Mouse (Mus musculus) limb, embryonic 14.5 days (tissue): ENCODE measurements around the gene Bach2. TPM values are rescaled to one million over a fixed set of nuclear protein-coding genes. Genes with fewer than 3 reads are reported as not detected.
A peak's percentile ranks its signal among the peaks of the same experiment; 100 is the strongest.

Experiments used
- ATAC-seq: fragments of 200-750 bp; cut with Nextera tagmentation; 2 replicates; pipeline ENCODE4 v1.8.0; 2017; ENCODE audit warnings: low read depth, moderate number of reproducible peaks, moderate TSS enrichment; ENCODE audit not compliant: low FRiP score
- DNase-seq: peaks from one replicate; pipeline ENCODE4 v3.0.0-alpha.2; 2015; ENCODE audit warnings: low spot score
- H3K27ac ChIP-seq: fragments of 300-500 bp; sonication (generic); replicated peaks from 2 replicates; pipeline ENCODE4 v1.5.1; 2014; ENCODE audit warnings: low read depth, mild to moderate bottlenecking, low read length, moderate library complexity, mixed read lengths
- H3K27me3 ChIP-seq: fragments of 300-500 bp; sonication (generic); 2 replicates; pipeline ENCODE4 v1.6.1; 2014; ENCODE audit warnings: low read length, mixed read lengths; ENCODE audit not compliant: control insufficient read depth, insufficient read depth
- H3K36me3 ChIP-seq: fragments of 300-500 bp; sonication (generic); 2 replicates; pipeline ENCODE4 v1.6.1; 2014; ENCODE audit warnings: mild to moderate bottlenecking, low read length, moderate library complexity, mixed read lengths; ENCODE audit not compliant: control insufficient read depth, insufficient read depth
- H3K4me1 ChIP-seq: fragments of 300-500 bp; sonication (generic); 2 replicates; pipeline ENCODE4 v1.6.1; 2014; ENCODE audit warnings: antibody characterized with exemption, low read length, mixed read lengths; ENCODE audit not compliant: control insufficient read depth, insufficient read depth
- H3K4me2 ChIP-seq: fragments of 300-500 bp; sonication (generic); replicated peaks from 2 replicates; pipeline ENCODE4 v1.6.1; 2014; ENCODE audit warnings: low read depth, mild to moderate bottlenecking, low read length, moderate library complexity; ENCODE audit not compliant: severe bottlenecking
- H3K4me3 ChIP-seq: fragments of 300-500 bp; sonication (generic); replicated peaks from 2 replicates; pipeline ENCODE4 v1.5.1; 2014; ENCODE audit warnings: low read length
- H3K9ac ChIP-seq: fragments of 300-500 bp; sonication (generic); 2 replicates; pipeline ENCODE4 v1.6.1; 2014; ENCODE audit warnings: mild to moderate bottlenecking, low read depth, low read length, moderate library complexity; ENCODE audit not compliant: severe bottlenecking
- H3K9me3 ChIP-seq: fragments of 300-500 bp; sonication (generic); 2 replicates; pipeline ENCODE4 v1.6.1; 2016; ENCODE audit warnings: low read length; ENCODE audit not compliant: control insufficient read depth
- POLR2A ChIP-seq: fragments of 200-500 bp; IDR thresholded peaks from 2 replicates; pipeline ENCODE4 v1.8.0; 2012; ENCODE audit warnings: inconsistent platforms, mild to moderate bottlenecking, moderate library complexity, borderline replicate concordance; ENCODE audit not compliant: insufficient read depth, insufficient read length; ENCODE audit errors: extremely low read depth
- WGBS: fragments of 180-500 bp; shearing (Covaris S2); extraction: QIAGEN DNeasy Blood & Tissue Kit; methylation state at CpG from one replicate; pipeline ENCODE4 v1.1.7; 2014; 5-methylcytosine and 5-hydroxymethylcytosine counted together
- polyA plus RNA-seq, 2 experiments: library from polyadenylated mRNA; depleted of rRNA in 1 of 2; stranded (reverse) in 1 of 2; unstranded in 1 of 2; fragments of >200 nt; fragmentation: Nextera tagmentation in 1 of 2; extraction: Ambion mirVana in 1 of 2; gene quantifications; 2 replicates each; pipeline versions ENCODE4 v1.2.1 to v1.2.3; 2012 to 2014

Gene Bach2
- polyA plus RNA-seq, 2 experiments, result 6.0 to 9.6 TPM

- H3K27ac ChIP-seq, result no peak overlapping the region
- TF ChIP-seq POLR2A, result no peak
- WGBS, result 76% methylated on average over 8 of the region's 8 CpGs
- no peak overlapping the region for H3K4me2 ChIP-seq
- peaks cover 29% of the 10 kb centered on the region for H3K4me1 ChIP-seq
- no peaks in the 10 kb centered on the region for H3K36me3 ChIP-seq
- DNase-seq (no peak), ATAC-seq (no peak)
- no peak overlapping the region for H3K4me3 ChIP-seq
- no peaks in the 10 kb centered on the region for H3K27me3 ChIP-seq
- no peak overlapping the region for H3K9ac ChIP-seq
- no peaks in the 10 kb centered on the region for H3K9me3 ChIP-seq
Observed at GRCm38 (mm10) chr4:32286405-32286804, 47.8 kb downstream of the Bach2 start.

- DNase-seq (peak; percentile 52), ATAC-seq (peak; percentile 50; the same call in 1 of the 2 replicates)
- Histone ChIP-seq H3K9me3 (no peaks in the 10 kb centered on the region), H3K36me3 (no peaks in the 10 kb centered on the region), H3K4me1 (peaks cover 42% of the 10 kb centered on the region), H3K4me2 (no peak overlapping the region), H3K27me3 (no peaks in the 10 kb centered on the region), H3K27ac (no peak overlapping the region), H3K9ac (no peak overlapping the region), H3K4me3 (no peak overlapping the region)
- no peak for TF ChIP-seq POLR2A
- WGBS, result 47% methylated on average over 11 of the region's 11 CpGs
Observed at GRCm38 (mm10) chr4:32288036-32288860, 49.6 kb downstream of the Bach2 start.

GRCm38 (mm10) chr4:32289845-32290244 lies 51.2 kb downstream of the Bach2 start:
- Histone ChIP-seq H3K9ac (no peak overlapping the region), H3K4me1 (peaks cover 52% of the 10 kb centered on the region), H3K27ac (no peak overlapping the region), H3K36me3 (no peaks in the 10 kb centered on the region), H3K27me3 (no peaks in the 10 kb centered on the region), H3K4me3 (no peak overlapping the region), H3K4me2 (no peak overlapping the region), H3K9me3 (no peaks in the 10 kb centered on the region)
- ATAC-seq, result no peak
- no peak for TF ChIP-seq POLR2A
- no peak for DNase-seq
- 78% methylated on average over 6 of the region's 6 CpGs for WGBS

GRCm38 (mm10) chr4:32291406-32291805 lies 52.8 kb downstream of the Bach2 start:
- TF ChIP-seq POLR2A, result no peak
- ATAC-seq (no peak), DNase-seq (no peak)
- no peaks in the 10 kb centered on the region for H3K9me3 ChIP-seq
- no peaks in the 10 kb centered on the region for H3K27me3 ChIP-seq
- no peaks in the 10 kb centered on the region for H3K36me3 ChIP-seq
- H3K4me2 ChIP-seq, result no peak overlapping the region
- no peak overlapping the region for H3K4me3 ChIP-seq
- peaks cover 54% of the 10 kb centered on the region for H3K4me1 ChIP-seq
- no peak overlapping the region for H3K27ac ChIP-seq
- H3K9ac ChIP-seq, result no peak overlapping the region
- WGBS, result 81% methylated on average over 4 of the region's 4 CpGs

DNA sequence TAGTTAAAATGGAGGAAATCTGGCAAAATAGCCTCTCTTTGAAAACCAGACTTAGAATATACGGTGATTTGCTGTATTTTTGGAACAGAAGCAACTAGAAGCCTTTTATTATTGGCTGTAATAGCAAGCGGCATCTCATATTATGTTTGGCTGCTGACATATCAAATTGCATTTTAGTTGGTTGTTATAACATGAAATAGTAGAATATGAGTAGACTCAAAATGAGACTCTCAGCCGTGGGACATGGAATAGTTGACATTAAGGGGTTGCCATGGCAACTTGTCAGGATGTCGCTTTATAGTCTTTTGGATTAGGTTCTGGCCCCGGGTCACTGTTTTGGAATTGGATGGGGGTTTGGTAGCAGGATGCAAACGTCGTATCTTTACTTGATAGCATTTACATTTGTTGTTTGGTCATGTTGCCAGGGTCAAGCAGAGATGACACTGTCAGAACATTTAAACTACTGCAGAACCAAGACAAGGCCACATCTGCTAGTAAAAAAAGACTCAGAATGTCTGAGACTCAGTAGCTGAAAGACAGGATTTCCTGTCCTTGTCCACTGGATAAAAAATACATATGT lies 55.2 kb downstream of the Bach2 start:
- peaks cover 58% of the 10 kb centered on the region for H3K4me1 ChIP-seq
- no peak overlapping the region for H3K27ac ChIP-seq
- H3K27me3 ChIP-seq, result no peaks in the 10 kb centered on the region
- no peak overlapping the region for H3K9ac ChIP-seq
- WGBS, result 35% methylated on average over 7 of the region's 7 CpGs
- no peaks in the 10 kb centered on the region for H3K9me3 ChIP-seq
- H3K4me3 ChIP-seq, result no peak overlapping the region
- no peak for DNase-seq
- no peak for TF ChIP-seq POLR2A
- no peak overlapping the region for H3K4me2 ChIP-seq
- H3K36me3 ChIP-seq, result no peaks in the 10 kb centered on the region
- no peak for ATAC-seq
